Mouse (Mus musculus) naive thymus-derived CD4-positive, alpha-beta T cell, adult 5 months (primary cell): Measurements from ENCODE around the gene Gna12. TPM values are rescaled to one million over a fixed set of nuclear protein-coding genes. Genes with fewer than 3 reads are reported as not detected.

Experiments
- polyA plus RNA-seq: library from polyadenylated mRNA; unstranded; fragments of 100-300 nt; shearing (Covaris generic); gene quantifications from one replicate; pipeline ENCODE4 v1.2.1, GENCODE M21; 2017

Gene Gna12
- 33.9 TPM for polyA plus RNA-seq

GRCm38 (mm10) chr5:140830314-140831063 is at the start of gene Gna12:
TSS of gene Gna12 (minus strand) at chr5:140830431.

DNA sequence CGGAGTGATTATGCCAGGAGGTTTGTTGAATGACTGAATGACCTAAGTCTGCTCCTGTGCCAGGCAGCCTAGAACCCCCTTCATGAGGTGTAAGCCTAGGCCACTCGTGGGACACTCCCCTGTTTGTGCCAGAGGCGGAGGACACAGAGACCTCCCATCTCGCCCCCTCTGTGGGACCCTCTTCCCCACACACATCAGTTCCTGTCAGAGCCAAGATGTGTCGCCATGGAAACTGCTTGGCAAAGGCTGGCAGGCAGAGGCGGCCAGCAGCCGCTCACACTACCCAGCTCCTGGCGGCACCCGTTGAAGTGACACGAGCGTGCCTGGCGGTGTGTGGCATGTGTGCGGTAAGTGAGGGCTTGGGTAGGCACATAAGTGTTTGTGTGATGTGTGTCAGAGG is 106.4 kb downstream of the Gna12 start, which contains the start of gene Amz1:
Gene Amz1, plus strand, starts transcription at position 306 of the 400 bp plus-strand sequence.

Other genes starting within 250 kb of the Gna12 start
- 146 TPM for gene Lfng, start 223.1 kb downstream of the Gna12 start, polyA plus RNA-seq
- 54.6 TPM for gene Ttyh3, start 181.4 kb downstream of the Gna12 start, polyA plus RNA-seq
- 24.9 TPM for gene Iqce, start 128.1 kb downstream of the Gna12 start, polyA plus RNA-seq
- gene Brat1, start 125.4 kb downstream of the Gna12 start, polyA plus RNA-seq = 19.6 TPM
- 4.4 TPM for gene Amz1, start 106.3 kb downstream of the Gna12 start, polyA plus RNA-seq
- gene Card11, start 170.2 kb upstream of the Gna12 start, polyA plus RNA-seq = 118 TPM